Mouse (Mus musculus) embryonic facial prominence, embryonic 11.5 days (tissue): ENCODE data around the gene Grm4. TPM values are rescaled to one million over a fixed set of nuclear protein-coding genes. Genes with fewer than 3 reads are reported as not detected.
A peak's percentile ranks its signal among the peaks of the same experiment; 100 is the strongest.

Experiments used
- ATAC-seq: fragments of 200-750 bp; cut with Nextera tagmentation; replicated peaks from 2 replicates; pipeline ENCODE4 v1.8.0; 2017; ENCODE audit warnings: low read depth; ENCODE audit not compliant: insufficient number of reproducible peaks, low FRiP score, low TSS enrichment
- DNase-seq: peaks from one replicate; pipeline ENCODE4 v3.0.0-alpha.2; 2015; ENCODE audit warnings: low spot score
- H3K27ac ChIP-seq: fragments of 300-500 bp; sonication (generic); replicated peaks from 2 replicates; pipeline ENCODE4 v1.5.1; 2014; ENCODE audit warnings: mild to moderate bottlenecking, low read depth, low read length, control low read depth
- H3K27me3 ChIP-seq: fragments of 300-500 bp; sonication (generic); 2 replicates; pipeline ENCODE4 v1.6.1; 2014; ENCODE audit warnings: mild to moderate bottlenecking, low read length, moderate library complexity, mixed read lengths; ENCODE audit not compliant: control insufficient read depth, insufficient read depth
- H3K36me3 ChIP-seq: fragments of 300-500 bp; sonication (generic); replicated peaks from 2 replicates; pipeline ENCODE4 v1.6.1; 2014; ENCODE audit warnings: low read depth, mild to moderate bottlenecking, low read length, moderate library complexity, mixed read lengths; ENCODE audit not compliant: control insufficient read depth, insufficient read depth
- H3K4me1 ChIP-seq: fragments of 300-500 bp; sonication (generic); 2 replicates; pipeline ENCODE4 v1.6.1; 2014; ENCODE audit warnings: low read length, mixed read lengths; ENCODE audit not compliant: control insufficient read depth, insufficient read depth
- H3K4me2 ChIP-seq: fragments of 300-500 bp; sonication (generic); 2 replicates; pipeline ENCODE4 v1.6.1; 2014; ENCODE audit warnings: low read depth, mild to moderate bottlenecking, control low read depth, low read length, moderate library complexity
- H3K4me3 ChIP-seq: fragments of 300-500 bp; sonication (generic); 2 replicates; pipeline ENCODE4 v1.5.1; 2014; ENCODE audit warnings: low read depth, low read length, control low read depth
- H3K9ac ChIP-seq: fragments of 300-500 bp; sonication (generic); replicated peaks from 2 replicates; pipeline ENCODE4 v1.6.1; 2014; ENCODE audit warnings: mild to moderate bottlenecking, control low read depth, low read length
- H3K9me3 ChIP-seq: fragments of 300-500 bp; sonication (generic); replicated peaks from 2 replicates; pipeline ENCODE4 v1.6.1; 2016; ENCODE audit warnings: mild to moderate bottlenecking, low read length, inconsistent platforms, mixed read lengths; ENCODE audit not compliant: control insufficient read depth
- WGBS: fragments of 180-500 bp; shearing (Covaris S2); extraction: QIAGEN DNeasy Blood & Tissue Kit; methylation state at CpG from one replicate; pipeline ENCODE4 v1.1.7; 2014; 5-methylcytosine and 5-hydroxymethylcytosine counted together
- polyA plus RNA-seq: library from polyadenylated mRNA; unstranded; fragments of >200 nt; fragmentation: Nextera tagmentation; extraction: Ambion mirVana; gene quantifications from 2 replicates; pipeline ENCODE4 v1.2.1, GENCODE M21; 2014

Gene Grm4
- polyA plus RNA-seq, 1 experiment from 2014 or later: 0.49 TPM

- Histone ChIP-seq H3K9me3 (no peaks in the 10 kb centered on the region; the same call in 1 of the 2 replicates), H3K4me1 (peaks cover 7% of the 10 kb centered on the region), H3K9ac (no peak overlapping the region), H3K4me2 (no peak overlapping the region), H3K27me3 (no peaks in the 10 kb centered on the region), H3K4me3 (no peak overlapping the region), H3K36me3 (no peaks in the 10 kb centered on the region), H3K27ac (no peak overlapping the region)
- DNase-seq (no peak), ATAC-seq (no peak)
- 82% methylated on average over 6 of the region's 6 CpGs for WGBS
These were observed 96.8 kb downstream of the Grm4 start for GRCm38 (mm10) chr17:27424356-27424755.

DNA sequence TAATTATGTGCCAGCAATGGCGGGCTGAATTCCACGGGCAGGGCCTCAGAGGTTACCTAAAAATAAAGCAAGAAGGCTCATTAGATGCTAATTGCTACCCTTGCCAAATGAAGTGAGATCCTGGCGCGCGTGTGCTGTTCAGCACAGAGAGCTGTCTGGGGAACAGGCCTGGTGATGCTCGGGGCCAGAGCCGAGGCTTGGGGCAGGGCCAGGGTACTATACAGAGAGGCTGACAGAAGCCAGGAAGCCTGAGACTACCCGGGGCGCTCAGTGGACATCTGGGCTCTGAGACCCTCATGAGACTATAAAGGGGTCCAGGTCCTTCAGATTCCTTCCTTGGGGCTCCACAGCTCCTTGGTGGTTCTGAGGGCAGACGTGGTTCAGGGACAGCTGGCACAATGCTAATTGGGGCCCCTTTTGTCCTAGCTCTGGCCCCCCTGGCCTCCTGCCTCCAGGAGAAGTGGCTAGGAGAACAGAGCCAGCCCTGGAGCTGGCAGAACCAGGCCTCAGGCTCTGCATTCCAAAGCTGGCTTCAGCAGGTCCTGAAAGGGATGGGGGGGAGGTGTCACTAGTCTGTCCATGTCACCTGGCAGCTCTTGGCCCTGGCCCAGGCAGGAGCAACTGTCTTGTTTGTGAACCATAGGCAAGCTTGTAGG is 98.3 kb downstream of the Grm4 start:
- no peaks in the 10 kb centered on the region for H3K27me3 ChIP-seq
- H3K4me1 ChIP-seq: peaks cover 7% of the 10 kb centered on the region
- WGBS: 11% methylated on average over 10 of the region's 10 CpGs
- no peaks in the 10 kb centered on the region for H3K9me3 ChIP-seq
- no peak overlapping the region; the same call in 1 of the 2 replicates for H3K4me2 ChIP-seq
- no peaks in the 10 kb centered on the region for H3K36me3 ChIP-seq
- ATAC-seq: 0 out of 2 replicates have a peak, but pooled peaks have one; percentile 63
- DNase-seq: peak; percentile 45
- no peak overlapping the region; the same call in 1 of the 2 replicates for H3K9ac ChIP-seq
- H3K27ac ChIP-seq: peak overlapping the region; percentile 78
- H3K4me3 ChIP-seq: no peak overlapping the region

DNA sequence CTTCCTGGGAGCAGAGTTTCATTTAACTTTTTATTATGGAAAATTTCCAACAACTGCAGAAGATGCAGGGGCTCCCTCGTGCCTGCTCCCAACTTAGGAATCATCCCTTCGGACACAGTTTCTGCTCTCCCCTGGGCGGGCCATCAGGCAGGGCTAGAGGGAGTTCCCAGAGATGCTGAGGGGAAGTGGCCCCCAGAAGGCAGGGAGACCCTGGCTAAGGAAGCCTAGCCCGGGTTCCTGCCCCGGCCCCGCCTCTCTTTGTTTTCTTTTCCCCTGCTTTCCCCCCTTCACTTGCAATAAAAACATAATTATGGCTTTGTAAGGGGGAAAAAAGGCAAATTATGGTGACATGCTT is 98.9 kb downstream of the Grm4 start:
- DNase-seq (peak; percentile 50), ATAC-seq (0 out of 2 replicates have a peak, but pooled peaks have one; percentile 56)
- no peaks in the 10 kb centered on the region for H3K27me3 ChIP-seq
- peaks cover 7% of the 10 kb centered on the region for H3K4me1 ChIP-seq
- H3K9ac ChIP-seq: peak overlapping the region; percentile 34; the same call in 1 of the 2 replicates
- H3K27ac ChIP-seq: peak overlapping the region; percentile 78
- H3K36me3 ChIP-seq: no peaks in the 10 kb centered on the region
- no peaks in the 10 kb centered on the region for H3K9me3 ChIP-seq
- no peak overlapping the region for H3K4me3 ChIP-seq
- H3K4me2 ChIP-seq: peak overlapping the region; percentile 16; the same call in 1 of the 2 replicates
- 18% methylated on average over 6 of the region's 6 CpGs for WGBS

DNA sequence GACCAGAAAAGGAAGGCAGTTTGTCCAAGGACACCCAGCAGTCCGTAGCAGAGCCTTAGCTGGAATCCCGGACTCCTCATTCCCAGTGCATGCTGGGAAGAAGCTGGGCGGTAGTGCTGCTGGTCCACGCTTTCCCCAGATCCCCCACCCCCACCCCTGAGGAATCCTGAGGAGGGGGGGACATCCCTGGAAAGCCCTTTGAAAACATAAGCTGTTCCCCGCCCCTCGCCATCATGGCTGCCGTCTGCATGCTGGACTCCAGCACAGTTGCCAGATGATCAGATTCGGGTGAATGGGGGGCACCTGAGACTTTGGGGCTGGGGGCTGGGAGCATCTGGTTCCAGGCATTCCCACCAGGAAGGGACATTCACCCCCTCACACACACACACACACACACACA is 99.4 kb downstream of the Grm4 start:
- Histone ChIP-seq H3K4me1 (peaks cover 7% of the 10 kb centered on the region), H3K4me2 (no peak overlapping the region), H3K36me3 (no peaks in the 10 kb centered on the region), H3K4me3 (no peak overlapping the region), H3K9me3 (no peaks in the 10 kb centered on the region), H3K27ac (peak overlapping the region; percentile 78), H3K27me3 (no peaks in the 10 kb centered on the region), H3K9ac (0 out of 2 replicates have a peak overlapping the region, but pooled peaks have one; percentile 28)
- peak; percentile 69 for DNase-seq
- peak; percentile 22; the same call in 1 of the 2 replicates for ATAC-seq
- WGBS: 46% methylated on average over 7 of the region's 8 CpGs

- ATAC-seq (no peak), DNase-seq (no peak)
- Histone ChIP-seq H3K27ac (no peak overlapping the region), H3K9me3 (no peaks in the 10 kb centered on the region), H3K9ac (no peak overlapping the region), H3K27me3 (no peaks in the 10 kb centered on the region), H3K4me3 (no peak overlapping the region), H3K4me2 (no peak overlapping the region), H3K36me3 (no peaks in the 10 kb centered on the region), H3K4me1 (no peaks in the 10 kb centered on the region)
- WGBS: 78% methylated on average over 5 of the region's 5 CpGs
These were observed 112.2 kb downstream of the Grm4 start for GRCm38 (mm10) chr17:27409006-27409405.

DNA sequence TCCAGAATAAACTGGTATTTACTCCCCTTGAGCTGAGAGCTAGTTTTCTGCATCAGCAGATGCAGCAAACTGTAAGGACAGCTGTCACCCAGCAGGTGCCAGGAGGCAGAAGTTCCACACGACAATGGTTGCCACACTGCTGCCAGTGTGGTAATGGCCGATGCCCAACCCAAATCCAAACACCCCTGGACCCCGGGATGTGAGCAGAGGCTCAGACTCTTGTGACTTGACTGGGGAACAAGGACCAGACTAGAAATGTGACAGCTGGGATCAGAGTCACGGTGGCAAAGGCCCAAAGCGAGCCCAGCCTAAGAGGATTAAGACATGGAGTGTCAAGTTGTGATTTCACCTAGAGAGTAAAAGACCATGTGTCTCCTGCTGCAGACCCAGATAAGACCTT is 112.7 kb downstream of the Grm4 start:
- Histone ChIP-seq H3K4me3 (no peak overlapping the region), H3K27me3 (no peaks in the 10 kb centered on the region), H3K27ac (no peak overlapping the region), H3K9me3 (no peaks in the 10 kb centered on the region), H3K4me1 (no peaks in the 10 kb centered on the region), H3K9ac (no peak overlapping the region), H3K36me3 (no peaks in the 10 kb centered on the region), H3K4me2 (no peak overlapping the region)
- 68% methylated on average over 5 of the region's 5 CpGs for WGBS
- no peak for ATAC-seq
- no peak for DNase-seq

GRCm38 (mm10) chr17:27406956-27407355 is 114.2 kb downstream of the Grm4 start:
- H3K4me3 ChIP-seq: no peak overlapping the region
- DNase-seq (no peak), ATAC-seq (no peak)
- H3K36me3 ChIP-seq: no peaks in the 10 kb centered on the region
- H3K9me3 ChIP-seq: no peaks in the 10 kb centered on the region
- H3K9ac ChIP-seq: no peak overlapping the region
- H3K27me3 ChIP-seq: no peaks in the 10 kb centered on the region
- H3K4me2 ChIP-seq: no peak overlapping the region
- H3K4me1 ChIP-seq: no peaks in the 10 kb centered on the region
- no peak overlapping the region for H3K27ac ChIP-seq
- 95% methylated on average over 4 of the region's 4 CpGs for WGBS

- Histone ChIP-seq H3K36me3 (no peaks in the 10 kb centered on the region), H3K9me3 (no peaks in the 10 kb centered on the region), H3K27ac (no peak overlapping the region), H3K4me1 (no peaks in the 10 kb centered on the region), H3K4me2 (no peak overlapping the region), H3K27me3 (no peaks in the 10 kb centered on the region), H3K4me3 (no peak overlapping the region), H3K9ac (no peak overlapping the region)
- WGBS: 90% methylated on average over 19 of the region's 19 CpGs
- ATAC-seq (no peak), DNase-seq (no peak)
These were observed 115.7 kb downstream of the Grm4 start for GRCm38 (mm10) chr17:27405376-27406024.
